Mouse (Mus musculus): ENCODE results near the gene 4933421I07Rik.

DNA sequence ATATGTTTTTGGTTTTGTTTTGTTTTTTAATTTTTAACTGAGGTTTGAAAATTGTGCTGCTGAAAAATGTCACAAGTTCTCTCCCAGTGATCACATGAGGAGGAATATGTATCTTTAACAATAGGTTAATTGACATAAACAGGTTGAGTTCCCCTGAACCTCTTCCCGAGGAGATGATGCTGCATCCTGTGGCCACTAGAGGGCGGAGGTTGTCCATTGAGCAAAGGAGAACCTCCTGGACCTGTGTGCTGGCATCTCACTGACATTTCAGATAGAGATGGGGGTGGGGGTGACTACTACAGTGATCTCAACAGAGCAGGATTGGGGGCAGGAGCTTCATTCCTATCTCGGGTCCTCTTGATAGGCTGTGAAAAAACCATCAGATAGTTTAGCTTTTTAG is 2.7 kb upstream of the 4933421I07Rik start:
- TF ChIP-seq POLR2AphosphoS2 (IDR thresholded peaks at IDR 0.05; ENCODE audit: insufficient read length, low read depth) (no peak), MYOD1 (IDR thresholded peaks at IDR 0.05; ENCODE audit: control insufficient read depth in 1 of 3, insufficient read length in 2 of 3, low read depth in 2 of 3) (no peak), CEBPB (IDR thresholded peaks at IDR 0.05; ENCODE audit: insufficient read depth, poor library complexity, severe bottlenecking) (no peak), USF1 (IDR thresholded peaks at IDR 0.05; ENCODE audit: low read depth) (no peak), MAX (IDR thresholded peaks at IDR 0.05; ENCODE audit: low read depth) (no peak), TCF3 (IDR thresholded peaks at IDR 0.05; ENCODE audit: insufficient read length, low read depth) (no peak), E2F4 (IDR thresholded peaks at IDR 0.05; ENCODE audit: insufficient read depth) (no peak), TCF12 (IDR thresholded peaks at IDR 0.05; ENCODE audit: insufficient read depth, poor library complexity, severe bottlenecking) (no peak), POLR2A (IDR thresholded peaks at IDR 0.05; ENCODE audit: insufficient read length, low read depth) (no peak)

Data from myocyte (in vitro differentiated cells).